Mouse (Mus musculus) heart, adult 10 weeks (tissue): ENCODE data around the gene Sag. TPM values are rescaled to one million over a fixed set of nuclear protein-coding genes. Genes with fewer than 3 reads are reported as not detected.

Experiments used
- polyA plus RNA-seq: library from polyadenylated mRNA; stranded (reverse); fragments of 350-450 nt; fragmentation: Illumina TruSeq; extraction: RNeasy Lipid Tissue Mini Kit (QIAGEN cat#74804); gene quantifications from one replicate; pipeline ENCODE4 v1.2.3, GENCODE M21; 2014; ENCODE audit warnings: low read depth, low replicate concordance

Gene Sag
- not detected for polyA plus RNA-seq

DNA sequence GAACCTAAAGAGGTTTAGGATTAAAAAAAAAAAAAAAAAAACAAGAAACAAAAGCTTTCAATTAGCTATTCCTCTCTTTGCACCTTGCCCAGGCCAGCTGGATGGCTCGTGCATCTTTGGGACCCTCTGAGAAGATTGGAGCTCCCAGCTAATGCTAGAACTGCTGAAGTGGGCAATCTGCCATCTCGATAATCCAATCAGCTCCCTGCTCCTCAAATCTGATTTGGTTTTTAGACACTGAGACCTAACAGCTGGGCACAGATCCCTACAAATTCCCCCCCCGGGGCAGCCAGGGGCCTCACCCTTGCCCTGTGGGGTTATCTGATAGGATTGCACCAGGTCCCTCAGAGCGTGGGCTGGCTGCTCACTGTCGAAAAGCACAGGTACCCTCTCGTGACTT, at the start of gene Sag:
Sag (plus strand) TSS at position 105 of the 400 bp plus-strand sequence.

DNA sequence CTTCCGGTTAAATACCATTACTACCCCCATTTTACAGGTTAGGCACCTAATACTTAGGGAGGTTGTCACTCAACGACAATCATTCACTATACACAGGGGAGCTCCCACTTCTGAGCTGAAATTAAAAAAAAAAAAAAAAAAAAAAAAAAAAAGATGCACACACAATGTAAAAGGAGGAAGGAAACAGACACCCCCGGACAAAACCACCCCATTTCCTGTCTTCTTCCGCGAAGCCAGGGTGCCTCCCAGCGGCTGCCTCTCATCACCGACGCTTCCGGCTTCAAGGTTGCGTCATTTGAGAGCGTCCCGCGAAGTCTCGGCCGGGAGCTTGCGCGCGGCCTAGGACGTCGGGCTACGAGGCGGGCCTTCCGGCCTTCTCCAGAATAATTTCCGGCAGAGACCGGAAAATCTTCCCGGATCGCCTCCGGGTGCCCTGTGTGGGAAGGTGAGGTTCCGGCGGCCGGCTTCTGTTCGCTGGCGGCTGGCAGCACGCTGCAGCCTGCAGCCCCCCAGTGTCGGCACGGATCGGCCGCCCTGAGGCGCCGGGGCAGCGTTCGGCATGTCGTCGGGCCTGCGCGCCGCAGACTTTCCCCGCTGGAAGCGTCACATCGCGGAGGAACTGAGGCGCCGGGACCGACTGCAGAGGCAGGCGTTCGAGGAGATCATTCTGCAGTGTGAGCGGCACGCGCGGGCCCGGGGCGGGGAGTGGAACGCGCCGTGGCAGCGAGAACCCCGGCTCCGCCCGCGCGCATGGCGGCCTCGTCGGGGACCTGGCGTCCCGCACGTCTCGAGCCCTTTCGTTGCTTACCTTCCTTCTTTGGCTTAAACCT, 47.6 kb upstream of the Sag start, which contains the start of gene Atg16l1:
Atg16l1 (plus strand) TSS at position 230 of the 830 bp plus-strand sequence.

DNA sequence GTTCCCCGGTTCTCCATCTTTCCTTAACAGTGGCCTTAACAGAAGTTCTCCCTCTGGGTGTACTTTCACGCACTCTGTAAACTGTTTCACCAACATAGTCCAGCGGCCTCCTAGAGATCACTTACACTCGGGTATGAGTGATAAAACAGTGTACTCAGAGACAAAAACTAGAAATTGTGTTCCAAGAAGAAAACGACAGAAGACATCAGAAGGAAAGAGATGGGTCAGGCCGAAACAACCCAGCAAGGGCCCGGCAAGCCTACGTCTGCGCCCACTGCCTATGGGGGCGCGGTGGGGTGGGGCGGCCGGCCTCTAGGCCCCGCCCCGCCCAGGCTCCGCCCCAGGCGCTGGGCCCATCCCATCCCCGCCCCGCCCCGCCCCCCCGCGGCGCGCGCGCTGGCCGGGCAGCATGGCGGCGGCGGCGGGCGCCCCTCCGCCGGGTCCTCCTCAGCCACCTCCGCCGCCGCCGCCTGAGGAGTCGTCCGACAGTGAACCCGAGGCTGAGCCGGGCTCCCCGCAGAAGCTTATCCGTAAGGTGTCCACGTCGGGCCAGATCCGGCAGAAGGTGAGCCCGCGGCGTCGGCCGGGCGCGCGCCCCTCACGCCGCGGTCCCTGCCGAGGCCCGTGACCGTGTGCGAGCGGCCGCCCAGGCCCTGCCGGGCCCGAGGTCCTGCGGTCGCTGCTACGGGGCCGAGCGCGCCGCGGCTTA, 49.6 kb downstream of the Sag start, which contains the start of gene Dgkd:
Dgkd (plus strand) TSS at position 396 of the 709 bp plus-strand sequence.

Other genes starting within 250 kb of the Sag start
- 1.0 TPM for gene Ngef, start 229.8 kb upstream of the Sag start, polyA plus RNA-seq
- gene Inpp5d, start 183.4 kb upstream of the Sag start, polyA plus RNA-seq = 8.8 TPM
- 31.4 TPM for gene Atg16l1, start 47.8 kb upstream of the Sag start, polyA plus RNA-seq
- 27.1 TPM for gene Dgkd, start 49.6 kb downstream of the Sag start, polyA plus RNA-seq
- 18.7 TPM for gene Usp40, start 204.9 kb downstream of the Sag start, polyA plus RNA-seq